Mouse (Mus musculus) hindbrain, embryonic 10.5 days (tissue): ENCODE results near the gene Ptp4a2. TPM values are rescaled to one million over a fixed set of nuclear protein-coding genes. Genes with fewer than 3 reads are reported as not detected.
"Not testable (repeated sequence)": the region's sequence is repeated elsewhere in the genome, so short reads cannot be mapped to it uniquely, and the experiment has no call there.

Experiments used
- DNase-seq: peaks from one replicate; pipeline ENCODE4 v3.0.0-alpha.2; 2017; ENCODE audit warnings: low spot score
- H3K27ac ChIP-seq: fragments of 300-500 bp; sonication (generic); 2 replicates; pipeline ENCODE4 v1.5.1; 2016; ENCODE audit warnings: mild to moderate bottlenecking, moderate library complexity
- H3K27me3 ChIP-seq: fragments of 300-500 bp; sonication (generic); 2 replicates; pipeline ENCODE4 v1.6.1; 2016; ENCODE audit warnings: mild to moderate bottlenecking; ENCODE audit not compliant: poor library complexity, insufficient read depth, severe bottlenecking
- H3K36me3 ChIP-seq: fragments of 300-500 bp; sonication (generic); 2 replicates; pipeline ENCODE4 v1.6.1; 2016; ENCODE audit warnings: mild to moderate bottlenecking, moderate library complexity
- H3K4me1 ChIP-seq: fragments of 300-500 bp; sonication (generic); replicated peaks from 2 replicates; pipeline ENCODE4 v1.6.1; 2016; ENCODE audit warnings: mild to moderate bottlenecking
- H3K4me3 ChIP-seq: fragments of 300-500 bp; sonication (generic); 2 replicates; pipeline ENCODE4 v1.5.1; 2016; ENCODE audit warnings: mild to moderate bottlenecking, moderate library complexity
- H3K9me3 ChIP-seq: fragments of 300-500 bp; sonication (generic); 2 replicates; pipeline ENCODE4 v1.6.1; 2016; ENCODE audit warnings: mild to moderate bottlenecking, moderate library complexity
- WGBS: fragments of 180-500 bp; shearing (Covaris S2); methylation state at CpG from one replicate; pipeline ENCODE4 v1.1.7; 2016; 5-methylcytosine and 5-hydroxymethylcytosine counted together
- polyA plus RNA-seq: library from polyadenylated mRNA; unstranded; fragments of >200 nt; fragmentation: Nextera tagmentation; extraction: Ambion mirVana; gene quantifications from 2 replicates; pipeline ENCODE4 v1.2.1, GENCODE M21; 2016

Ptp4a2 gene
- polyA plus RNA-seq, 1 experiment from 2014 or later: 230 TPM

GRCm38 (mm10) chr4:129880615-129881014, 69.6 kb downstream of the Ptp4a2 start:
- 92% methylated on average over 7 of the region's 7 CpGs for WGBS
- no peak overlapping the region for H3K4me3 ChIP-seq
- H3K4me1 ChIP-seq: peaks cover 55% of the 10 kb centered on the region
- H3K27ac ChIP-seq: no peak overlapping the region
- H3K36me3 ChIP-seq: no peaks in the 10 kb centered on the region
- no peaks in the 10 kb centered on the region; the same call in 1 of the 2 replicates for H3K27me3 ChIP-seq
- no peak for DNase-seq
- H3K9me3 ChIP-seq: no peaks in the 10 kb centered on the region

- peaks cover 53% of the 10 kb centered on the region for H3K4me1 ChIP-seq
- peak overlapping the region; percentile 9; the same call in 1 of the 2 replicates for H3K27ac ChIP-seq
- no peaks in the 10 kb centered on the region; the same call in 1 of the 2 replicates for H3K27me3 ChIP-seq
- no peaks in the 10 kb centered on the region for H3K9me3 ChIP-seq
- H3K36me3 ChIP-seq: no peaks in the 10 kb centered on the region
- WGBS: 43% methylated on average over 3 of the region's 3 CpGs
- DNase-seq: no peak
- no peak overlapping the region for H3K4me3 ChIP-seq
Observed at GRCm38 (mm10) chr4:129881661-129882060, 70.6 kb downstream of the Ptp4a2 start.

- Histone ChIP-seq H3K27me3 (no peaks in the 10 kb centered on the region; the same call in 1 of the 2 replicates), H3K36me3 (no peaks in the 10 kb centered on the region), H3K27ac (peak overlapping the region; percentile 75), H3K4me3 (peak overlapping the region; percentile 16; the same call in 1 of the 2 replicates), H3K4me1 (peaks cover 42% of the 10 kb centered on the region), H3K9me3 (no peaks in the 10 kb centered on the region)
- no peak for DNase-seq
- 36% methylated on average over 11 of the region's 11 CpGs for WGBS
Observed at GRCm38 (mm10) chr4:129882555-129883293, 71.7 kb downstream of the Ptp4a2 start.

DNA sequence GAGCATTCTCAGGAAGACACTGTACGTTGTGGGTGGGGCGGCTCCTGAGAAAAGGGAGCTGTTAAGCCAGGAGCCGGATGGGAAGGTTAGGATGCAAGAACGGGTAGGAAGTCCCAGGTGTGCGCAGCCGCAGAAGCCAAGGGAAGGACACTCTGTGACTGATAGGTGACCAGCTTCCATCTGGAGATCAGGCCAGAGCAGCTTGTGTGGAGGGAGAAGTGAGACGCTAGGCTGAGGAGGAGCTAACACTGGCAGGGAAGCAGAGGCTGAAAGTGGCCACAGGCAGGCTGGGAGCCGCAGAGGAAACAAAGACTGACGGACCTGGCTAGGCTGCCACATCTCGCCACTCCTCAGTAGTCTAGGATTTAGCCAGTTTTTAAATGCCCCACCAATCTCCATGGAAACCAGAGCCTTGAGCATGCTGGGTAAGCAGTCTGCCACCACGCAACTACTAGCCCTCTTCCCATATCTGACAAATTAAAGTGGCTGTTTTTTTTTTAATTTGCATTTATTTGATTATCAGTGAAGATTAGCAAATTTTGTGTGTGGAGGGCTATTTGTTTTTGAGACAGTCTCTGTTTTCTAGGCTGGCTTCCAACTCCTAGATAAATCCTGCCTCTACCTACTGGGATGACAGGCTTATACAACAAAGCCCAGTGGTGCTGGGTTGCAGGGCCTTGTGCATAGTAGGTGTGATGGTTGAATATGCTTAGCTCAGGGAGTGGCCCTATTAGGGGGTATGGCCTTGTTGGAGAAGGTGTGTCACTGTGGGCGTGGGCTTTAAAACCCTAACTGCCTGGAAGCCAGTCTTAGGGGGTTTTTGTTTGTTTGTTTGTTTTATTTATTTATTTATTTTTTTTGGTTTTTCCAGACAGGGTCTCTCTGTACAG, 73.3 kb downstream of the Ptp4a2 start:
- H3K4me3 ChIP-seq: no peak overlapping the region
- H3K4me1 ChIP-seq: peaks cover 33% of the 10 kb centered on the region
- WGBS: 65% methylated on average over 12 of the region's 12 CpGs
- H3K27ac ChIP-seq: peak overlapping the region; percentile 75
- DNase-seq: no peak
- no peaks in the 10 kb centered on the region; the same call in 1 of the 2 replicates for H3K27me3 ChIP-seq
- no peaks in the 10 kb centered on the region for H3K36me3 ChIP-seq
- H3K9me3 ChIP-seq: no peaks in the 10 kb centered on the region

- no peak overlapping the region for H3K4me3 ChIP-seq
- 82% methylated on average over 10 of the region's 10 CpGs for WGBS
- H3K36me3 ChIP-seq: no peaks in the 10 kb centered on the region
- H3K4me1 ChIP-seq: no peaks in the 10 kb centered on the region
- DNase-seq: no peak
- no peaks in the 10 kb centered on the region for H3K27me3 ChIP-seq
- H3K9me3 ChIP-seq: no peaks in the 10 kb centered on the region
- no peak overlapping the region for H3K27ac ChIP-seq
Observed at GRCm38 (mm10) chr4:129889661-129890060, 78.6 kb downstream of the Ptp4a2 start.

- no peaks in the 10 kb centered on the region for H3K36me3 ChIP-seq
- WGBS: 89% methylated on average over 7 of the region's 7 CpGs
- H3K27ac ChIP-seq: no peak overlapping the region
- DNase-seq: no peak
- no peaks in the 10 kb centered on the region for H3K9me3 ChIP-seq
- no peaks in the 10 kb centered on the region for H3K27me3 ChIP-seq
- H3K4me3 ChIP-seq: no peak overlapping the region
- H3K4me1 ChIP-seq: no peaks in the 10 kb centered on the region
Observed at GRCm38 (mm10) chr4:129890094-129890493, 79.1 kb downstream of the Ptp4a2 start.

- Histone ChIP-seq H3K27me3 (no peaks in the 10 kb centered on the region), H3K4me1 (no peaks in the 10 kb centered on the region), H3K4me3 (no peak overlapping the region), H3K9me3 (no peaks in the 10 kb centered on the region), H3K27ac (no peak overlapping the region), H3K36me3 (no peaks in the 10 kb centered on the region)
- WGBS: 95% methylated on average over 3 of the region's 3 CpGs
- no peak for DNase-seq
Observed at GRCm38 (mm10) chr4:129894861-129895260, 83.8 kb downstream of the Ptp4a2 start.

GRCm38 (mm10) chr4:129898815-129899214, 87.8 kb downstream of the Ptp4a2 start:
- H3K36me3 ChIP-seq, DNase-seq, H3K4me1 ChIP-seq, H3K9me3 ChIP-seq, H3K27ac ChIP-seq, H3K4me3 ChIP-seq, H3K27me3 ChIP-seq: not testable (repeated sequence)
- 95% methylated on average over 18 of the region's 18 CpGs for WGBS

Other genes starting within 250 kb of the Ptp4a2 start
- 6.5 and 6.6 TPM in 2 replicates for gene Lck, start 237.6 kb upstream of the Ptp4a2 start, polyA plus RNA-seq
- gene Fam167b, start 232.7 kb upstream of the Ptp4a2 start, polyA plus RNA-seq: 0.46 and 1.0 TPM in 2 replicates
- 268 and 293 TPM in 2 replicates for gene Eif3i, start 210.6 kb upstream of the Ptp4a2 start, polyA plus RNA-seq
- gene Tmem234, start 210.6 kb upstream of the Ptp4a2 start, polyA plus RNA-seq: 226 and 229 TPM in 2 replicates
- 0.90 and 1.3 TPM in 2 replicates for gene Dcdc2b, start 197.0 kb upstream of the Ptp4a2 start, polyA plus RNA-seq
- 27.7 and 29.1 TPM in 2 replicates for gene Iqcc, start 192.1 kb upstream of the Ptp4a2 start, polyA plus RNA-seq
- gene Ccdc28b, start 187.3 kb upstream of the Ptp4a2 start, polyA plus RNA-seq: 53.2 and 75.0 TPM in 2 replicates
- gene Txlna, start 170.2 kb upstream of the Ptp4a2 start, polyA plus RNA-seq: 90.1 and 108 TPM in 2 replicates
- 14.5 and 16.4 TPM in 2 replicates for gene Kpna6, start 138.5 kb upstream of the Ptp4a2 start, polyA plus RNA-seq
- gene Tmem39b, start 114.4 kb upstream of the Ptp4a2 start, polyA plus RNA-seq: 15.2 and 24.1 TPM in 2 replicates
- 160 and 168 TPM in 2 replicates for gene Khdrbs1, start 68.9 kb upstream of the Ptp4a2 start, polyA plus RNA-seq
- 0.05 TPM in 1 of 2 replicates, not detected in the other for gene Spocd1, start 118.0 kb downstream of the Ptp4a2 start, polyA plus RNA-seq
- 2.0 and 3.1 TPM in 2 replicates for gene Adgrb2, start 173.7 kb downstream of the Ptp4a2 start, polyA plus RNA-seq
- 7.2 and 8.7 TPM in 2 replicates for gene Col16a1, start 236.6 kb downstream of the Ptp4a2 start, polyA plus RNA-seq